Mouse (Mus musculus) liver, adult 2 months (tissue): Measurements from ENCODE around the gene Kalrn.

Experiments
- CTCF ChIP-seq: fragments of 200-500 bp; IDR thresholded peaks from 2 replicates; pipeline ENCODE4 v1.5.1; 2011; ENCODE audit warnings: low read depth, low read length, control low read depth
- POLR2A ChIP-seq: fragments of 200-500 bp; IDR thresholded peaks from 2 replicates; pipeline ENCODE4 v1.6.1; 2011; ENCODE audit warnings: low read length, control low read depth; ENCODE audit not compliant: insufficient read depth; ENCODE audit errors: extremely low read depth

GRCm38 (mm10) chr16:34382992-34383391 lies 190.3 kb downstream of the Kalrn start:
- no peak for TF ChIP-seq CTCF
- no peak for TF ChIP-seq POLR2A
